Comparison of ENCODE assay signal across 18 mouse cellular contexts in genomic region chr11:57412766-57413165, GRCm38 (mm10).
A peak's percentile ranks its signal among the peaks of the same experiment; 100 is the strongest.
DNase-seq lines count a peak whose midpoint lies in the region; ATAC-seq lines count a peak whose summit lies in the region.
"Had no signal": no experiment of that assay in that cellular context is flagged by ENCODE, and none has a peak within 500 bp of the region (broad histone marks: within the 10 kb centered on the region; RNA-seq: fewer than 3 reads in every experiment).

No protein-coding gene starts in this region.

- no peaks in the 10 kb centered on the region for H3K36me3 ChIP-seq in midbrain, embryonic 11.5 days (ENCODE audit: control insufficient read depth, insufficient read depth, low read length)
- H3K36me3 ChIP-seq in midbrain, embryonic 14.5 days (ENCODE audit: control insufficient read depth, insufficient read depth, low read length) = no peaks in the 10 kb centered on the region
- H3K36me3 ChIP-seq: heart, embryonic 12.5 days; neural tube, embryonic 12.5 days had no signal

- no peak overlapping the region for H3K4me2 ChIP-seq in midbrain, embryonic 11.5 days
- H3K4me2 ChIP-seq in midbrain, embryonic 14.5 days (ENCODE audit: low read length) = no peak overlapping the region
- H3K4me2 ChIP-seq: forebrain, embryonic 13.5 days; heart, embryonic 12.5 days; lung, embryonic 14.5 days; neural tube, embryonic 12.5 days had no signal

- intact Hi-C loops in left cerebral cortex, postnatal 14 days (cut with DNase I) = no loop called here

- peak; percentile 84 for DNase-seq in right cerebral cortex, adult 18-20 months
- no peak for DNase-seq in right cerebral cortex, postnatal 4 days
- peak; percentile 69 to 72 for DNase-seq in layer of hippocampus, adult 8-10 months (ENCODE audit: low spot score in 2 of 2)
- peak; percentile 60 to 76 for DNase-seq in left cerebral cortex, postnatal 14 days (ENCODE audit: low spot score in 2 of 2)
- DNase-seq in embryo, embryonic 10 days (ENCODE audit: low spot score) = no peak
- DNase-seq in adipocyte (ENCODE audit: low spot score) = no peak
- DNase-seq in midbrain, embryonic 11.5 days (ENCODE audit: low spot score, missing footprints) = no peak
- DNase-seq in midbrain, embryonic 14.5 days = no peak
- DNase-seq: adrenal gland, adult 8-10 months; cerebellum, adult 2 months; embryo, embryonic 11 days; gastrocnemius, postnatal 25 days; heart, postnatal 4 days; lung, embryonic 14.5 days had no signal

- H3K9ac ChIP-seq in midbrain, embryonic 11.5 days (ENCODE audit: low read length) = no peak overlapping the region
- no peak overlapping the region for H3K9ac ChIP-seq in midbrain, embryonic 14.5 days (replicated peaks; ENCODE audit: low read length)
- H3K9ac ChIP-seq: forebrain, embryonic 13.5 days; heart, embryonic 12.5 days; lung, embryonic 14.5 days; neural tube, embryonic 12.5 days had no signal

- no peaks in the 10 kb centered on the region for H3K27me3 ChIP-seq in midbrain, embryonic 11.5 days (ENCODE audit: control insufficient read depth, insufficient read depth, low read length)
- no peaks in the 10 kb centered on the region for H3K27me3 ChIP-seq in midbrain, embryonic 14.5 days (ENCODE audit: control insufficient read depth, insufficient read depth, low read length)
- H3K27me3 ChIP-seq: forebrain, embryonic 13.5 days; heart, embryonic 12.5 days; neural tube, embryonic 12.5 days had no signal

- 87% methylated on average over 4 of the region's 4 CpGs for WGBS in midbrain, embryonic 11.5 days
- 75% methylated on average over 4 of the region's 4 CpGs for WGBS in midbrain, embryonic 14.5 days

- no peaks in the 10 kb centered on the region for H3K9me3 ChIP-seq in midbrain, embryonic 11.5 days (ENCODE audit: control insufficient read depth, low read length)
- no peaks in the 10 kb centered on the region for H3K9me3 ChIP-seq in midbrain, embryonic 14.5 days (ENCODE audit: control insufficient read depth, low read length)
- H3K9me3 ChIP-seq: forebrain, embryonic 13.5 days; heart, embryonic 12.5 days; neural tube, embryonic 12.5 days had no signal

- no peak for ATAC-seq in midbrain, embryonic 11.5 days (ENCODE audit: low FRiP score)
- ATAC-seq in midbrain, embryonic 14.5 days (ENCODE audit: low FRiP score, low TSS enrichment) = no peak
- ATAC-seq: forebrain, embryonic 13.5 days; midbrain, embryonic 16.5 days had no signal

- no peak overlapping the region for H3K27ac ChIP-seq in midbrain, embryonic 11.5 days (ENCODE audit: low read depth, low read length)
- no peak overlapping the region for H3K27ac ChIP-seq in midbrain, embryonic 14.5 days (replicated peaks; ENCODE audit: low read depth, low read length)
- H3K27ac ChIP-seq: forebrain, embryonic 13.5 days; neural tube, embryonic 12.5 days had no signal

- H3K4me1 ChIP-seq in midbrain, embryonic 11.5 days (ENCODE audit: control insufficient read depth, insufficient read depth, low read length) = peaks cover 3% of the 10 kb centered on the region; the same call in 1 of the 2 replicates
- H3K4me1 ChIP-seq in midbrain, embryonic 14.5 days (ENCODE audit: control insufficient read depth, insufficient read depth, low read length) = peaks cover 12% of the 10 kb centered on the region; the same call in 1 of the 2 replicates
- H3K4me1 ChIP-seq: neural tube, embryonic 12.5 days had no signal

- no peak overlapping the region for H3K4me3 ChIP-seq in midbrain, embryonic 11.5 days (ENCODE audit: low read depth, low read length)
- no peak overlapping the region for H3K4me3 ChIP-seq in midbrain, embryonic 14.5 days (replicated peaks; ENCODE audit: low read depth, low read length)
- H3K4me3 ChIP-seq: forebrain, embryonic 13.5 days; heart, embryonic 12.5 days; neural tube, embryonic 12.5 days had no signal

Comparison
In these comparisons a context has a peak if more than half of its experiments do, and no peak if none do; other contexts are left out.
1. DNase-seq: peak in right cerebral cortex, adult 18-20 months (single experiment), layer of hippocampus, adult 8-10 months (2 of 2) and left cerebral cortex, postnatal 14 days (2 of 2); none in right cerebral cortex, postnatal 4 days (single experiment), embryo, embryonic 10 days (single experiment), adipocyte (single experiment), midbrain, embryonic 11.5 days (single experiment) and midbrain, embryonic 14.5 days (single experiment).